Mouse (Mus musculus) adrenal gland, adult (tissue): ENCODE measurements at regions not wholly inside any gene's neighbourhood (a gene's known extent, or its start where the extent isn't known, plus 50 kb on each side); places are given as distances from the start of the nearest gene placed in this dataset.

Experiments
- DNase-seq, 2 experiments: peaks; one replicate each; pipeline ENCODE4 v3.0.0; 2022 to 2023; ENCODE audit warnings: low spot score in 1 of 2; ENCODE audit not compliant: inconsistent age in 2 of 2

- no peak for DNase-seq
Observed at GRCm38 (mm10) chr12:28186695-28187094, 365.5 kb downstream of the Dcdc2c start.

- peak in 1 of 2 experiments; percentile 66 for DNase-seq
Observed at GRCm38 (mm10) chr12:28181265-28181664, 370.9 kb downstream of the Dcdc2c start.

- no peak for DNase-seq
Observed at GRCm38 (mm10) chr12:28176016-28176415, 376.2 kb downstream of the Dcdc2c start.

- DNase-seq: peak in 1 of 2 experiments; percentile 51
Observed at GRCm38 (mm10) chr12:28174078-28174477, 378.1 kb downstream of the Dcdc2c start.

GRCm38 (mm10) chr12:28158786-28159185, 393.4 kb downstream of the Dcdc2c start:
- no peak for DNase-seq

GRCm38 (mm10) chr12:28150759-28151158, 401.4 kb downstream of the Dcdc2c start:
- DNase-seq: no peak

- no peak for DNase-seq
Observed at GRCm38 (mm10) chr12:28135810-28136592, 416.2 kb downstream of the Dcdc2c start.

GRCm38 (mm10) chr12:28122766-28123165, 429.4 kb downstream of the Dcdc2c start:
- peak in 1 of 2 experiments; percentile 17 for DNase-seq

- DNase-seq: no peak
Observed at GRCm38 (mm10) chr12:28120106-28120505, 432.1 kb downstream of the Dcdc2c start.

- no peak for DNase-seq
Observed at GRCm38 (mm10) chr12:28090673-28091072, 461.5 kb downstream of the Dcdc2c start.

- DNase-seq: no peak
Observed at GRCm38 (mm10) chr12:28085460-28085859, 466.7 kb downstream of the Dcdc2c start.

- no peak for DNase-seq
Observed at GRCm38 (mm10) chr12:28076606-28077005, 475.6 kb downstream of the Dcdc2c start.

- DNase-seq: no peak
Observed at GRCm38 (mm10) chr12:28068584-28068983, 483.6 kb downstream of the Dcdc2c start.

GRCm38 (mm10) chr12:28060281-28060680, 491.9 kb downstream of the Dcdc2c start:
- no peak for DNase-seq

- peak; percentile 13 to 75 for DNase-seq
Observed at GRCm38 (mm10) chr12:28055518-28056280, 496.5 kb downstream of the Dcdc2c start.

GRCm38 (mm10) chr12:28054444-28054843, 497.8 kb downstream of the Dcdc2c start:
- DNase-seq: peak; percentile 23 to 59

- DNase-seq: no peak
Observed at GRCm38 (mm10) chr12:28047989-28048388, 504.2 kb downstream of the Dcdc2c start.

GRCm38 (mm10) chr12:28038161-28038911, 513.9 kb downstream of the Dcdc2c start:
- DNase-seq: peak in 1 of 2 experiments; percentile 66

- DNase-seq: peak in 1 of 2 experiments; percentile 43
Observed at GRCm38 (mm10) chr12:27999170-27999569, 553.0 kb downstream of the Dcdc2c start.

GRCm38 (mm10) chr12:27992152-27992551, 560.0 kb downstream of the Dcdc2c start:
- DNase-seq: peak in 1 of 2 experiments; percentile 25

- DNase-seq: no peak
Observed at GRCm38 (mm10) chr12:27984261-27984841, 567.8 kb downstream of the Dcdc2c start.
